Mouse (Mus musculus) embryonic facial prominence, embryonic 11.5 days (tissue): ENCODE results near the gene Stat2. TPM values are rescaled to one million over a fixed set of nuclear protein-coding genes. Genes with fewer than 3 reads are reported as not detected.

ENCODE experiments used
- ATAC-seq: fragments of 200-750 bp; cut with Nextera tagmentation; replicated peaks from 2 replicates; pipeline ENCODE4 v1.8.0; 2017; ENCODE audit warnings: low read depth; ENCODE audit not compliant: insufficient number of reproducible peaks, low FRiP score, low TSS enrichment
- DNase-seq: peaks from one replicate; pipeline ENCODE4 v3.0.0-alpha.2; 2015; ENCODE audit warnings: low spot score
- H3K27ac ChIP-seq: fragments of 300-500 bp; sonication (generic); replicated peaks from 2 replicates; pipeline ENCODE4 v1.5.1; 2014; ENCODE audit warnings: mild to moderate bottlenecking, low read depth, low read length, control low read depth
- H3K27me3 ChIP-seq: fragments of 300-500 bp; sonication (generic); 2 replicates; pipeline ENCODE4 v1.6.1; 2014; ENCODE audit warnings: mild to moderate bottlenecking, low read length, moderate library complexity, mixed read lengths; ENCODE audit not compliant: control insufficient read depth, insufficient read depth
- H3K36me3 ChIP-seq: fragments of 300-500 bp; sonication (generic); replicated peaks from 2 replicates; pipeline ENCODE4 v1.6.1; 2014; ENCODE audit warnings: low read depth, mild to moderate bottlenecking, low read length, moderate library complexity, mixed read lengths; ENCODE audit not compliant: control insufficient read depth, insufficient read depth
- H3K4me1 ChIP-seq: fragments of 300-500 bp; sonication (generic); 2 replicates; pipeline ENCODE4 v1.6.1; 2014; ENCODE audit warnings: low read length, mixed read lengths; ENCODE audit not compliant: control insufficient read depth, insufficient read depth
- H3K4me2 ChIP-seq: fragments of 300-500 bp; sonication (generic); 2 replicates; pipeline ENCODE4 v1.6.1; 2014; ENCODE audit warnings: low read depth, mild to moderate bottlenecking, control low read depth, low read length, moderate library complexity
- H3K4me3 ChIP-seq: fragments of 300-500 bp; sonication (generic); 2 replicates; pipeline ENCODE4 v1.5.1; 2014; ENCODE audit warnings: low read depth, low read length, control low read depth
- H3K9ac ChIP-seq: fragments of 300-500 bp; sonication (generic); replicated peaks from 2 replicates; pipeline ENCODE4 v1.6.1; 2014; ENCODE audit warnings: mild to moderate bottlenecking, control low read depth, low read length
- H3K9me3 ChIP-seq: fragments of 300-500 bp; sonication (generic); replicated peaks from 2 replicates; pipeline ENCODE4 v1.6.1; 2016; ENCODE audit warnings: mild to moderate bottlenecking, low read length, inconsistent platforms, mixed read lengths; ENCODE audit not compliant: control insufficient read depth
- WGBS: fragments of 180-500 bp; shearing (Covaris S2); extraction: QIAGEN DNeasy Blood & Tissue Kit; methylation state at CpG from one replicate; pipeline ENCODE4 v1.1.7; 2014; 5-methylcytosine and 5-hydroxymethylcytosine counted together
- polyA plus RNA-seq: library from polyadenylated mRNA; unstranded; fragments of >200 nt; fragmentation: Nextera tagmentation; extraction: Ambion mirVana; gene quantifications from 2 replicates; pipeline ENCODE4 v1.2.1, GENCODE M21; 2014

Gene Stat2
- polyA plus RNA-seq, 1 experiment from 2014 or later: 12.7 TPM

- WGBS: under 1% methylated on average over 58 of the region's 58 CpGs
- peak; percentile 81 for ATAC-seq
- no peaks in the 10 kb centered on the region for H3K4me1 ChIP-seq
- H3K9ac ChIP-seq: peak within 1 kb of the TSS; percentile 90
- H3K36me3 ChIP-seq: no peaks in the 10 kb centered on the region; the same call in 1 of the 2 replicates
- peak within 1 kb of the TSS; percentile 68 for H3K4me3 ChIP-seq
- peak within 1 kb of the TSS; percentile 93 for H3K27ac ChIP-seq
- peak; percentile 82 for DNase-seq
- H3K4me2 ChIP-seq: peak within 1 kb of the TSS; percentile 69
- no peaks in the 10 kb centered on the region for H3K9me3 ChIP-seq
- H3K27me3 ChIP-seq: no peaks in the 10 kb centered on the region
These were observed 38.5 kb upstream of the Stat2 start, which contains the start of gene Timeless for GRCm38 (mm10) chr10:128231697-128232419. Gene Timeless, plus strand, starts transcription at chr10:128232065.

- ATAC-seq (peak; percentile 9; the same call in 1 of the 2 replicates), DNase-seq (peak; percentile 90)
- H3K27me3 ChIP-seq: no peaks in the 10 kb centered on the region
- no peaks in the 10 kb centered on the region; the same call in 1 of the 2 replicates for H3K36me3 ChIP-seq
- no peaks in the 10 kb centered on the region for H3K4me1 ChIP-seq
- H3K27ac ChIP-seq: peak overlapping the region; percentile 93
- peak overlapping the region; percentile 68 for H3K4me3 ChIP-seq
- H3K9ac ChIP-seq: peak overlapping the region; percentile 90
- WGBS: under 1% methylated on average over 14 of the region's 14 CpGs
- peak overlapping the region; percentile 69 for H3K4me2 ChIP-seq
- H3K9me3 ChIP-seq: no peaks in the 10 kb centered on the region
These were observed 37.9 kb upstream of the Stat2 start for GRCm38 (mm10) chr10:128232420-128232985.

GRCm38 (mm10) chr10:128236321-128236720 lies 34.0 kb upstream of the Stat2 start:
- WGBS: 52% methylated on average over 4 of the region's 4 CpGs
- 0 out of 2 replicates have a peak overlapping the region, but pooled peaks have one; percentile 35 for H3K27ac ChIP-seq
- peaks cover 8% of the 10 kb centered on the region for H3K36me3 ChIP-seq

GRCm38 (mm10) chr10:128237807-128238480 lies 32.4 kb upstream of the Stat2 start:
- no peak overlapping the region for H3K9ac ChIP-seq
- H3K4me3 ChIP-seq: no peak overlapping the region
- H3K4me2 ChIP-seq: no peak overlapping the region
- H3K9me3 ChIP-seq: no peaks in the 10 kb centered on the region
- DNase-seq (no peak), ATAC-seq (no peak)
- H3K27ac ChIP-seq: no peak overlapping the region
- H3K27me3 ChIP-seq: no peaks in the 10 kb centered on the region
- peaks cover 8% of the 10 kb centered on the region for H3K36me3 ChIP-seq
- no peaks in the 10 kb centered on the region for H3K4me1 ChIP-seq
- WGBS: 83% methylated on average over 15 of the region's 15 CpGs

More at GRCm38 (mm10) chr10:128236321-128236720, 34.0 kb upstream of the Stat2 start:
- Histone ChIP-seq H3K4me2 (no peak overlapping the region), H3K27me3 (no peaks in the 10 kb centered on the region), H3K4me1 (no peaks in the 10 kb centered on the region), H3K9me3 (no peaks in the 10 kb centered on the region), H3K9ac (no peak overlapping the region; the same call in 1 of the 2 replicates), H3K4me3 (no peak overlapping the region)
- no peak for ATAC-seq
- DNase-seq: peak; percentile 61

GRCm38 (mm10) chr10:128239140-128239539 lies 31.2 kb upstream of the Stat2 start:
- Histone ChIP-seq H3K27me3 (no peaks in the 10 kb centered on the region), H3K9ac (no peak overlapping the region), H3K9me3 (no peaks in the 10 kb centered on the region), H3K4me2 (no peak overlapping the region), H3K4me1 (no peaks in the 10 kb centered on the region), H3K27ac (no peak overlapping the region), H3K36me3 (peaks cover 16% of the 10 kb centered on the region), H3K4me3 (no peak overlapping the region)
- DNase-seq (no peak), ATAC-seq (no peak)
- WGBS: 88% methylated on average over 4 of the region's 4 CpGs

- Histone ChIP-seq H3K36me3 (peaks cover 22% of the 10 kb centered on the region), H3K27ac (no peak overlapping the region), H3K4me2 (no peak overlapping the region), H3K9me3 (no peaks in the 10 kb centered on the region), H3K27me3 (no peaks in the 10 kb centered on the region), H3K4me3 (no peak overlapping the region), H3K4me1 (no peaks in the 10 kb centered on the region), H3K9ac (no peak overlapping the region)
- DNase-seq: no peak
- WGBS: 94% methylated on average over 18 of the region's 18 CpGs
- ATAC-seq: no peak
These were observed 30.2 kb upstream of the Stat2 start for GRCm38 (mm10) chr10:128240131-128240530.

- no peak overlapping the region for H3K4me2 ChIP-seq
- DNase-seq: no peak
- H3K36me3 ChIP-seq: peaks cover 30% of the 10 kb centered on the region
- no peak overlapping the region for H3K4me3 ChIP-seq
- H3K9me3 ChIP-seq: no peaks in the 10 kb centered on the region
- no peaks in the 10 kb centered on the region for H3K4me1 ChIP-seq
- WGBS: 94% methylated on average over 8 of the region's 8 CpGs
- ATAC-seq: no peak
- no peak overlapping the region for H3K9ac ChIP-seq
- H3K27ac ChIP-seq: no peak overlapping the region
- H3K27me3 ChIP-seq: no peaks in the 10 kb centered on the region
These were observed 27.1 kb upstream of the Stat2 start for GRCm38 (mm10) chr10:128243252-128243651.
